Mouse (Mus musculus) spleen, adult 2 months (tissue): ENCODE data around the gene Zfp1.

Experiments
- CTCF ChIP-seq: fragments of 200-500 bp; IDR thresholded peaks from 2 replicates; pipeline ENCODE4 v1.5.1; 2011; ENCODE audit warnings: mild to moderate bottlenecking, inconsistent platforms; ENCODE audit not compliant: insufficient read depth, insufficient read length, insufficient replicate concordance; ENCODE audit errors: extremely low read depth
- POLR2A ChIP-seq: fragments of 200-500 bp; IDR thresholded peaks from 2 replicates; pipeline ENCODE4 v1.6.1; 2011; ENCODE audit warnings: low read depth, low read length, inconsistent platforms

DNA sequence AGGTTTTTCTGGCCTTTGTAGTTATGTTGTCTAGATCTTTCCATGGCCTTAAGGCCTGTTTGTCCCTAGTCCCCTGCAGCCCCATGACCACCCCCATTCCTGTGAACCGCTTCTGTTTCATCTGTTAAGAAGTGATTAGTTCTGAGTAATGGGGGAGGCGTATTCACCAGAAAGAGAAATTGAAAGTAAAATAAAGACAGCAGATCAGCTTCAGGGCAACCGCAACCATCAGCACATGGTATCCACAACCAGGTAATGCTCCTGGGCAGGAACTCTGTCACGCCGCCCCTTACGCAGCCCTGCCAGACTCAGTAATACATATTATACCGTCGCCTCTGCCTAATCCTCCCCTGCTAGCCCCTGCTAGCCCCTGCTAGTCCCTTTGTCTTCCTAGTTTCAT is 2.5 kb downstream of the Zfp1 start:
- no peak for TF ChIP-seq CTCF
- no peak for TF ChIP-seq POLR2A
